Mouse (Mus musculus): ENCODE measurements around the gene Ctnna2.

Ctnna2 gene

GRCm38 (mm10) chr6:77175764-77176163, 803.7 kb downstream of the Ctnna2 start:
- in situ Hi-C loops (cut with MboI, MseI): no loop called here

DNA sequence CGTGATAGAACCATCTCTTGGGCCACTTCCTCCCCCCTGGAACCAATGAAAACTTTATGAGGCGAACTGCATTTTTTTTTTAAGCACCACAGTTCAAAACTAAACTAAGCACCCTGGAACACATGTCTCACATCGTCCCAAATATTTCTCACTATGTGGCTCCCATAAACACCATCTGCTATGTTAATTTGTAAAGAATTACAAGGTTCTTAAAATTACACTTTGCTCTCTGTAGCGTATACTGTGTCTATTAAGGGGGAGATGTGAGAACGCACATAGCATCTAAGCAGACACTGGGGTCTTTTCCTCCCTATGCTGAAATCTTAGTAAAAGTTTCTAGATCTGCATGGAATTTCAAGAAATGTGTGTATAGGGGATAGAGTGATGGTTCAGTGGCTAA, 822.5 kb downstream of the Ctnna2 start:
- in situ Hi-C loops (cut with MboI, MseI): no loop called here

GRCm38 (mm10) chr6:77139306-77139920, 840.1 kb downstream of the Ctnna2 start:
- in situ Hi-C loops (cut with MboI, MseI): no loop called here

- in situ Hi-C loops (cut with MboI, MseI): no loop called here
Observed at GRCm38 (mm10) chr6:77120926-77121325, 858.6 kb downstream of the Ctnna2 start.

GRCm38 (mm10) chr6:77120510-77120909, 859.0 kb downstream of the Ctnna2 start:
- in situ Hi-C loops (cut with MboI, MseI): no loop called here

DNA sequence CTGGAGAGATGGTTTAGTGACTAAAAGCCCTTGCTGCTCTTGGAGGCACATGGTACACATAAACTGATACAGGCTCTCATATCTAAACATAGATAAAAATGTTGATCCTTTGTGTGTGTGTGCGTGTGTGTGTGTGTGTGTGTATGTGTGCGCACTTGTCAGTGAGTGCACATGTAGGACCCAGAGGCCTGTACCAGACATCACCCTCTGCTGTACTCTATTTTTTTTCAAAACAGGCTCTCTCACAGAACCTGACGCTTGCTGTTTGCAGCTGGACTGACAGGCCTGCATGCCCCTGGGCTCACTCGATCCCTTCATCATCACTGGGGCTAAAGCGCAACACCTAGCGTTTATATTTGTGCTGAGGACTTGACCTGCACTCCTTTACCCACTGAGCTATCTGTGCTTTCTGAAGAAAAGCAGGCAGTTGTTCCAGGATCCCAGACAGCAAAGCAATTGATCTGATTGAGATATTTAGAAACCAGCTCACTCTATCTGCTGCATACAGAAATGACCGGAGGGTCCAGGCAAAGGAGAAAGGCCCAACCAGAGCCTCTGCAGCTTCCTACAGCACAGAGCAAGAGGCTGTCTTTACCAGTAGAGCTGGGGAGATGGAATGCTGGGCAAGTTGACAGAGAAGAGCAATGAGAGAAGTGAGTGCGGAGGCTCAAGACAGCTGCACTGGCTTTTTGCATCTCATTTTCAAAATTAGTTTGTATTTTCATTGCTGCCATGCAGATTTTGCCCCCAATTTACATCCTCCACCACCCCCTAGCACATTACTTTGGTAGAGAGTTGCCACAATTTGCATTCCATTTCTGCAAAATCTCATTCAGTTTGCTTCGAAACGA, 870.2 kb downstream of the Ctnna2 start:
- in situ Hi-C loops (cut with MboI, MseI): loop anchor here (5.0 kb wide), 1 partner anchor 358 kb away; no protein-coding TSS in a partner anchor

- in situ Hi-C loops (cut with MboI, MseI): no loop called here
Observed at GRCm38 (mm10) chr6:77101047-77101446, 878.5 kb downstream of the Ctnna2 start.

DNA sequence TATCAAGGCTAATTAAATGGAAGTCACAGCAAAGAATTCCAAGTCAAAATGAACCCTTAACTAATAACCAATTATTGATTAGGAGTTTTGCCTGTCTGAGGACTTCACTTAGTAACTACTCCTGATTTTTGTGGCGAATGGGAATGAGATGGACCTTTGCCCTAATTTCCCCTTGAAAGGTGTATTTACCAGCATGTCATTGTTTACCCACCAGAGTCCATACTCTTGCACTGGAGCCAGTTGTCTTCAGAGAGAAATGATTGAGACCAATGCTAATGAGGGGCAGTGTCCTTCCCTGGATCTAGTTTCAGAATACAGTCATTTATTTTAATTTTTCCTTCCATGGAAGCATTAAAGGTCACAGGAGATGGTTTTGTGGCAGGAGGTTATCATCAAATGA, 881.0 kb downstream of the Ctnna2 start:
- in situ Hi-C loops (cut with MboI, MseI): no loop called here

GRCm38 (mm10) chr6:77075396-77076376, 903.8 kb downstream of the Ctnna2 start:
- in situ Hi-C loops (cut with MboI, MseI): no loop called here

GRCm38 (mm10) chr6:77069595-77069994, 909.9 kb downstream of the Ctnna2 start:
- in situ Hi-C loops (cut with MboI, MseI): no loop called here

GRCm38 (mm10) chr6:77050690-77051089, 928.8 kb downstream of the Ctnna2 start:
- in situ Hi-C loops (cut with MboI, MseI): no loop called here

GRCm38 (mm10) chr6:77050193-77050592, 929.3 kb downstream of the Ctnna2 start:
- in situ Hi-C loops (cut with MboI, MseI): no loop called here

DNA sequence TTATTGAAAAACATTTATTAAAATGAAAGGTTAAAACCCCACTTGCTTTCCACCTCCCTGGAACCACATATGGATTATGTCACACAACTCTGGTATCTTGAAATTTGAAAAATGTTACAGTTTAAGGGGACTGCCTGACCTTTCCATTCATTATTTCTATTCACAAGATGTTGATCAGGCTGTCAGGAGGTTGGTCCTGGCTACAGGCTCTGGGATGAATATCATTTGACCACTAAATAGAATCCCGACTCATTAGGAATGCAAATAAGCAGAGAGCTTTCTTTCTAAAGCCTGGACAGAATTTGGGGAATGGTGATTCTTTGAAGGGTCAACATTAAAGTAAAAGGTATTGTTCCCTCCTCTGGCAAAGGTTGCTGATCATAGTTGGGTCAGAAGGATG, 931.9 kb downstream of the Ctnna2 start:
- in situ Hi-C loops (cut with MboI, MseI): no loop called here

- in situ Hi-C loops (cut with MboI, MseI): no loop called here
Observed at GRCm38 (mm10) chr6:77025066-77025465, 954.4 kb downstream of the Ctnna2 start.

DNA sequence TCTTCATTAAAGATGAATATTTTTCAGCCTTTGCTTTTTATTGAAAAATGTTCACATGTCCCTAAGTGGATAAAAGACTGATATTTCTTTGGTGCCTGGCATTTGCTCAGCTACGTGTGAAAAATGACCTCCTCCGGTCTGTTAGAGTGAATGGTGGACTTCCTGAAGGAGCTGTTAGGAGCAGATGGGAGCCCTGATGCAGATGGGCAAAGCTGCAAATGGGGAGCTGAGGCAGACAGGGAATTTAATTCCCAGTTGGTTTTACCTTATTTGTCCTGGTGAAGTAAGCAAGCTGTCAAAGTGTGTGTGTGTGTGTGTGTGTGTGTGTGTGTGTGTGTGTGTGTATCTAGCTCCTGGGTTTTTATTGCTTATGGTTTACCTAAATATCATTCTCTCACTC, 966.3 kb downstream of the Ctnna2 start:
- in situ Hi-C loops (cut with MboI, MseI): no loop called here

DNA sequence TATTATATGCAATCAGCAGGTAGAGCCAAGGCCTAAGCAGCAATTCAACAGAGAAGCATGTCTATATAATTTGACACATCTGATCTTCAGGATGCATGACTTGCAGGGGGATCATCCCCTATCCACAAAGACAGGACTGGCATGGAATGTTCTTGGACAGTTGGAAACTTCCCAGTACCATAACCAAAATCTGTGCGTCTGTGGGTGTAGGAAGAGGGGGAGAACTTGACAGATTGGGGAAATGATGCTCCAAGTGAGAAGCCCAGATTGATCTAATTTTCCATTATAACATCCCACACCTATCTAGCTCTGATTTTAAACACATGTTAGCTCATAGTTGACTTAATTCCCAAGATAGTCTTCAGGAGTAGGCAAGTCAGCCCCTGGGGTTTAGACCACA, 968.5 kb downstream of the Ctnna2 start:
- in situ Hi-C loops (cut with MboI, MseI): no loop called here

DNA sequence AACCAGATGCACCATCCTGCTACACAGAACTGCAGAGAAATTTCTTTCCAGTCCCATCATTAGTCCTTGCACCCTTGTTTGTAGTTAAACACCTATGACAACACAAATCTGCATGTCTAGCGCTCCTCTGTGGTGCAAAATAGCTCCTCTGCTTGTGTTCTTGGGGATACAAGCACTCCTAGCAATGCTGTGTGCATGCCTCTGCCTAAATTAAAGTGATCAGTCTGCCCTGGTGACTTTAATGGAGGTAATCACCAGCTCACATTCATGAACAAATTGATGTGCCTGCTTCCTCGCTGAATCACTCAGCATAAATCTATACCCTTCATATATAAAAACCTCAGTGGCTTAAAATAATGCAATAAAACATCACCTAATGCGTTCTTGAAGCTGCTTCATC, 987.4 kb downstream of the Ctnna2 start:
- in situ Hi-C loops (cut with MboI, MseI): no loop called here

GRCm38 (mm10) chr6:76984773-76985172, 994.7 kb downstream of the Ctnna2 start:
- in situ Hi-C loops (cut with MboI, MseI): no loop called here

GRCm38 (mm10) chr6:76981651-76982050, 997.8 kb downstream of the Ctnna2 start:
- in situ Hi-C loops (cut with MboI, MseI): no loop called here

- in situ Hi-C loops (cut with MboI, MseI): no loop called here
Observed at GRCm38 (mm10) chr6:76979247-76979850, 1000.1 kb downstream of the Ctnna2 start.

GRCm38 (mm10) chr6:76977817-76978216, 1001.7 kb downstream of the Ctnna2 start:
- in situ Hi-C loops (cut with MboI, MseI): no loop called here

GRCm38 (mm10) chr6:76974297-76974696, 1005.2 kb downstream of the Ctnna2 start:
- in situ Hi-C loops (cut with MboI, MseI): no loop called here
